ENCODE assay signal across 7 mouse cellular contexts in the genomic region with DNA sequence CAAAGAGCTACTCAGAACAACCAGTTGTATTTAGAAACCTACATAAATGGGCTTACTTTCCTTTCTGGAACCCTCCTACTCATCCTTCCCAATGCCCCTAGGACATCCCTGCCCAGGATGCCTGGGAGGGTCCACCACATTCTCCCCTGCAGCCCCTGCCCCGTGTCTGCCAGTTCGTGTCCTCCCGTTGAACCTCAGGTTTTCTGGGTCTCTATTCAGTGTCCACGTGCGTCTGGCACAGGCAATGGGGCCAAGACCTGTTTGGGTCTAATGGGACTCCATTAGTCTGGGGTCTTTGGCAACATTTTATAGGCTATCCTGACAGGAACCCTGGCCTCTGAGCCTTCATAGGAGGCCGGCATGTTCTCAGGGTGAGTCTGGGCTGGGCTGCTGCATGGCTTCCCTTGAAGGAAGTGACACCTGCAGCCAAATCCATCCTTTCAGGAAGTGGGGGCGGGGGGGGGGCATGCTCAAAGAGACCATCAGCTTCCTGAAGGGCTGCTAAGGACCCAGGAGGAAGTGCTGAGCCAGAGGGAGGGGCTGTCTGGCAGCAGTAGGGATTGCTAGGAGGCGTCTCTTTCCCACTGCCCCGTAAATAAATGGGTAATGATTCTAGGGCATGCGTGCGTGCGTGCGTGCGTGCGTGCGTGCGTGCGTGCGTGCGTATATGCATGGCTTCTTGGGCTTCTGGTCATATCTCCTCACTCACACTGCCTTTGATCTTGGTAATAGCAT.
A peak's percentile ranks its signal among the peaks of the same experiment; 100 is the strongest.
DNase-seq lines count a peak whose midpoint lies in the region; ATAC-seq and TF ChIP-seq lines count a peak whose summit lies in the region.

No protein-coding gene starts in this region.

- DNase-seq in thymus, adult 2 months: peak; percentile 38
- no peak for DNase-seq in thymus, postnatal 10 days (ENCODE audit: low spot score in 2 of 2)
- no peak for DNase-seq in natural killer cell, adult 2 months (ENCODE audit: low spot score in 2 of 2)
- no peak for DNase-seq in layer of hippocampus, adult 18-20 months (ENCODE audit: low spot score in 2 of 2)
- no peak for DNase-seq in retina, embryonic 14.5 days (ENCODE audit: low spot score)

- no peak overlapping the region for H3K4me2 ChIP-seq in intestine, embryonic 16.5 days (ENCODE audit: low read depth, low read length)
- H3K4me2 ChIP-seq in lung, embryonic 15.5 days: peak overlapping the region; percentile 35; the same call in 1 of the 2 replicates

- no peaks in the 10 kb centered on the region for H3K9me3 ChIP-seq in intestine, embryonic 16.5 days (ENCODE audit: control insufficient read depth, low read length)
- H3K9me3 ChIP-seq in lung, embryonic 15.5 days: no peaks in the 10 kb centered on the region

- H3K27ac ChIP-seq in thymus, adult 2 months (ENCODE audit: control insufficient read depth, insufficient read depth, low read length): no peak overlapping the region
- H3K27ac ChIP-seq in intestine, embryonic 16.5 days (ENCODE audit: low read length): peak overlapping the region; percentile 71
- H3K27ac ChIP-seq in lung, embryonic 15.5 days: peak overlapping the region; percentile 89

- H3K36me3 ChIP-seq in thymus, adult 2 months (ENCODE audit: control insufficient read depth, insufficient read depth, low read length): no peaks in the 10 kb centered on the region
- no peaks in the 10 kb centered on the region for H3K36me3 ChIP-seq in intestine, embryonic 16.5 days (ENCODE audit: control insufficient read depth, insufficient read depth, low read length)
- H3K36me3 ChIP-seq in lung, embryonic 15.5 days: no peaks in the 10 kb centered on the region

- no peak for TF ChIP-seq CTCF in thymus, adult 2 months (IDR thresholded peaks at IDR 0.05; ENCODE audit: borderline replicate concordance, control insufficient read depth, extremely low read depth, insufficient read depth, low read length, poor library complexity)

- no peak overlapping the region for H3K4me3 ChIP-seq in thymus, adult 2 months (ENCODE audit: control insufficient read depth, insufficient read depth, low read length)
- H3K4me3 ChIP-seq in intestine, embryonic 16.5 days (ENCODE audit: low read length): no peak overlapping the region
- no peak overlapping the region for H3K4me3 ChIP-seq in lung, embryonic 15.5 days

- H3K27me3 ChIP-seq in thymus, adult 2 months (ENCODE audit: control insufficient read depth, insufficient read depth, low read length): no peaks in the 10 kb centered on the region
- H3K27me3 ChIP-seq in intestine, embryonic 16.5 days (replicated peaks; ENCODE audit: control insufficient read depth, insufficient read depth, low read length): no peaks in the 10 kb centered on the region
- no peaks in the 10 kb centered on the region for H3K27me3 ChIP-seq in lung, embryonic 15.5 days

- no peak for TF ChIP-seq POLR2A in thymus, adult 2 months (IDR thresholded peaks at IDR 0.05; ENCODE audit: control insufficient read depth, extremely low read depth, insufficient read depth, low read length, poor library complexity)

- H3K4me1 ChIP-seq in thymus, adult 2 months (replicated peaks; ENCODE audit: control insufficient read depth, insufficient read depth, low read length): peaks cover 44% of the 10 kb centered on the region
- H3K4me1 ChIP-seq in intestine, embryonic 16.5 days (ENCODE audit: control insufficient read depth, insufficient read depth, low read length): peaks cover 54% of the 10 kb centered on the region
- peaks cover 43% of the 10 kb centered on the region for H3K4me1 ChIP-seq in lung, embryonic 15.5 days

- 18% methylated on average over 20 of the region's 20 CpGs for WGBS in thymus, adult 2 months
- WGBS in intestine, embryonic 16.5 days: 75% methylated on average over 20 of the region's 20 CpGs
- WGBS in lung, embryonic 15.5 days: 68% methylated on average over 20 of the region's 20 CpGs

- no peak overlapping the region for H3K9ac ChIP-seq in intestine, embryonic 16.5 days (ENCODE audit: low read depth, low read length)
- no peak overlapping the region for H3K9ac ChIP-seq in lung, embryonic 15.5 days

- no peak for ATAC-seq in intestine, embryonic 16.5 days
- no peak for ATAC-seq in lung, embryonic 15.5 days (ENCODE audit: borderline replicate concordance, extremely low read depth, low FRiP score, low TSS enrichment)
